Mouse (Mus musculus): ENCODE data around the gene Zfp658.
A peak's percentile ranks its signal among the peaks of the same experiment; 100 is the strongest.

The Zfp658 gene

DNA sequence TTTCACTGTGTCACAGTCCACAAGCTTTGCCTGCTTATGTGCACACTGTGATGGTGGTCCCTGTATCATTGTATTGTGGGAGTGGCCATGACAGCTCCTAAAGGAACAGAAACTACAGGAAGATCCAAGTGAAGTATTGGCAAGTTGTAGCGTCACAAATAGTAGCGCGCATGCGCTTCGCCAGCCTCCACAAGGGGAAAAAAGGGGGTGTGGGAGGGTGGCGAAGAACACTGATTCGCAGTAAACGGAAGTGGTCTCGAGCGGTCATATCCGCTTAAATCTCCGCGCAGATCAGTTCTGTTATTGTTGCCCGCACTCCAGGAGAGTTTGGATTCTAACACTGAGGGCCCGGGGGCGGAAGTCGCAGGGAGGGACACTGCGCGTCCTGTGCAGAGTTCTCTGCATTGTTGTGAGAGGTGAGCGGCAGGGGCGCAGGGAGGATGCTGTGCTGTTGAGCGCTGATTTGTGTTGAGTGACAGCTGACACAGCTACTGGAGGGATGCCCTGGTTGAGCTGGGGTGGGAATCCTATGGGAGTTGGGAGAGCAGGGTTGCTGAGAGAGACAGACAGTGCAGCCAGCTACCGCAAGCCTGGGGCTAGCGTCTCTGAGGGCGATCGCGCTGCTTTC lies at the start of gene Zfp658:
Zfp658 (plus strand) TSS at position 251 of the 628 bp plus-strand sequence.
- DNase-seq, result peak; percentile 88 to 91

DNA sequence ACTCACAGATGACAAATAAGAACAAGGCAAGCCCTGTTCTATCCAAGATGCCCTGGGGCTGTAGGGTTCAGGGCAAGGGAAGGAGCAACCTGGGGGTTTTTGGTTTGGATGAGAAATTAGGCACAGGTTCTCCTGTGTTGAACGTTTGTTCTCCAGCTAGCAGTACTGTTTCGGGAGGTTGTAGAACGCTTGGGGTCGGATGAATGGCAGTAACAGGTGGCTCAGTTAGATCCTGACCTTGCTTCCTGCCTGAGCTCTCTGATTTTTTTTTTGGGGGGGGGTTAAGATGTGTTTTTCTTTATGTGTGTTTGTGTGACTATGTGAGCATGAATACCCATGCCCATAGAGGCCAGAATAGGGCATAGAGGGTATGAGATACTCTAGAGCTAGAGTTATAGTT lies 49.5 kb upstream of the Zfp658 start:
- DNase-seq, result no peak

DNA sequence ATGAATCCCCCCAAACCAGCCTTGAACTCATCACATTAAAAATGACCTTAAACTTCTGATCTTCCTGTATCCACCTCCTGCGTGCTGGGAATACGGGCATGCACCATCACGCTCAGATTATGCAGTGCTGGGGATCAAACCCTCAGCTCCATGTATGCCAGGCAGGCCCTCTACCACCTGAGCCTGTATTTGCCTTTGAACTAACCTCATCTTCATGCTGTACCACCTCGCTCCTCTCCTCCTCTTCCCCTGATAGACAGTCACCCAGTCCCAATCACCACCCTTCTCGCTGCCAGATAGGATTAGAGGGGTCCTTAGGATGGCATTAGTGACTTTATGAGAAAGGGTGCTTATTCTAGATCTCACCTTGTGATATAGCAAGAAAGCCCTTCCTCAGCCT lies 47.0 kb upstream of the Zfp658 start:
- DNase-seq, result no peak

DNA sequence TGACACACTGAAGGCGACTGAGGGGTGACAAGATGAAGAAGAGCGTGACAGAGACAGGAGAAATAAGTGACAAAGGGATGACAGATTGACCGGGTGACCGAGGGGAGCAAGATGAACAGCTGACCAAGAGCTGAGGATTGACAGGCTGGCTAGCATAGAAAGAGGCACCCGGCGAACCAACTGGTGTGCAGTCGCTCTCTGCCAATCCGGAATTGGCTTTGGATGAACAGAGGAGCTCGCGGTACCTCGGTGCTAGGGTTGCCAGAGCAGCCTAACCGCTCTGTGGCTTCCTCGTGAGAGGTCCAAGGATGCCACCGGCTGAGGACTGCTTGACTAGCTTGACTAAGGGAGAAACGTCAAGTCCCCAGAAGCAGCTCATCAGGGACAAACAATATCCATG lies 43.7 kb upstream of the Zfp658 start:
- DNase-seq, result no peak

DNA sequence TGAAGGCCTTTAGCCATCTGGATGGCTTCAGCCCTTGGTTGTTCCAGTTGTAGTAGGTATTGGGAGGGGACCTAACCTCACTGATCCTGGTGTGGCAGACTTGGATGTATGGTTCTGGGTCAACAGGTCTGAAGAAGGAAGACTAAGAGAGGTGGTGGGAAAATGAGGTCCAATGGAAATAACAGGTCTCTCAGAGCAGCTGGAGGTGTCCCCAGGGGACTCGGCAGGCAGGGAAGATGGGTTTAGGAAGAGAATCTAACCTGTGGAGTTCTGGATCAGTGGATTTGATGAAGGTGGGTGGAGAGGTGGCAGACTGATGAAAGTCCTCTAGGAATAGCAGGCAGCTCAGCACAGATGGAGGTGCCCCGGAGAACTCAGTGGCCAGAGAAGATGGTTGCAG lies 39.3 kb upstream of the Zfp658 start:
- DNase-seq, result no peak

DNA sequence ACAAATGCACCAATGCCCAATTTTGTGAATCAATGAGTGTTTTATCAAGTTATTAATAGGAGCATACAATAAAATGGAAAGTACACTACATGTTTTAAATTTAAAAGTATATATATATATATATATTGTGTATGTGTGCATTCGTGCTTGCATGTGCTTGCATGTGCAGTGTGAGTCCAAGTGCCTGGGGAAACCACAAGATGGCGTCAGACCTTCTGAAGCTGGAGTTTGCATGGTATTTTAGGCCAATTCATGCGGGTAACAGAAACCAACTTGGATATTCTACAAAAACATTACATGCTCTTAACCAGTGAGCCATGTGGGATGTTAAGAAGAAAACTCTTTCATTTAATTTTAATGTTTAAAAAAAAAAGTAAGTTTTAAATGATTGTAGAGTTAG lies 36.7 kb upstream of the Zfp658 start:
- DNase-seq, result no peak

DNA sequence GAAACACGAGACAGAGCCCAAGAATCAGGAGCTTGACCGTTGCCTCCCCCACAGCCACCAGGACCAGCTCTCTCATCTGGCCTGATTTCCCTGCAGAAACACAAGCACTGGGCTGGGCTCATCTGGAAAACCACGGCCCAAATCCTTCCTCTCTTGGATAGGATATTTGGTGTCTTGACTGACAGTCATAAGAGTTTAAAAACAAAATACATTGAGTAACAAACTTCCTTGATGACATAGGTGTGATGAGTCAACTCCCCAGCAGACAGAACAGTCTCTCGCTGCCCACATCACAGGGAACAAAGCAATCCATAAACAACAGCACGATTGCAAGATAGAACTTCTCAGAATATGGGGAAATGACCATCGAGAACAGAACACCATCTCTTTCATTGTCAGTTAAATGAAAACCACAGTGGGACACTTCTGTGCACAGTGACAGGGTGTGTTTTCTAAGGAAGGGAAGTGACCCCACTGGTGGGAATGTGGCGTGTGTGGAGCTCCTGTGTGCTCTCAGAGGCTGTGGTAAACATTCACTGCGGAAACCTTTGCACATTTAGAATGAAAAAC lies 31.8 kb upstream of the Zfp658 start:
- no peak for DNase-seq

DNA sequence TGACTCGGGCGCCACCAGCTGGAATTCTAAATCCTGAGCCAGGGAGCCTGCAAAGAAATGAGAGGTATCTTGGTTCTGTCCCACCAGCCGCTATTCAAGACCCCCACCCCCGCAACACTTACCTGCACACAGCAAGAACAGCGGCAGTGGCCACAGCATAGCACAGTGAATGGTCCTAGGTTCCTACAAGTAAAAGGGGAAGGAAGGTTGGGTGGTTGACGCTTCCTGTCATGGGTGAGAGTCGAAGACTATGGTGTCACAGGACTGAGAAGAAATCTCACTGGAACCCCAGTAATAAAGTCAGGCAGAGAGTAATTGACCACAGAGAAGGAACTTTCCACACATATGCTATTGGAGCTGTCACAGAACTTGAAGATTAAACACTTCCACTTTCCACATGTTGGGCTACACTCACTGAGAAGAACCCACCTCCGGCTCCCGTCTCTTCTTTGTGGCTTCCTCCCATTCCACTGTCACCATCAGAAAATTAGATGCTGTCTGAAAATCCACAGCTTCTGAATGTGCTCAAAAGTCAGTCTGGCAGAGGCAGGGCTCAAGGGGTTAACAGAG lies 29.0 kb upstream of the Zfp658 start:
- DNase-seq, result no peak

DNA sequence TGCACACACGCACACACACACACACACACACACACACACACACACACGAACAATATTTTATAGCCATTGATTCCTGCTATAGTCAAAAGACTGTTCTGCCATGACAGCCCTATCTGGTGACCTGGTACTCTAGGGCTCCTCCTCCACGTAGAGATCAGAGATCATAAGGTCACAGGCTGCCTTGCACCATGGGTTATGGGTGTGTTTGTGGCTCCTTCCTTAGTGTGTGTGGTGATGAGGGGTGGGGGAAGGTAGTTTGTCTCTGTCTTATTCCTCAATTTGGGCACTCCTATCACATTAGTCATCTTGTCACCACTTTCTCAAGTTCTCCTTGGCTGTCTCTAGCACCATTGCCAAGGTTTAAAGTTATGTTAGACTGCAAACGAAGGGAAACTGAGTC lies 23.5 kb upstream of the Zfp658 start:
- no peak for DNase-seq

DNA sequence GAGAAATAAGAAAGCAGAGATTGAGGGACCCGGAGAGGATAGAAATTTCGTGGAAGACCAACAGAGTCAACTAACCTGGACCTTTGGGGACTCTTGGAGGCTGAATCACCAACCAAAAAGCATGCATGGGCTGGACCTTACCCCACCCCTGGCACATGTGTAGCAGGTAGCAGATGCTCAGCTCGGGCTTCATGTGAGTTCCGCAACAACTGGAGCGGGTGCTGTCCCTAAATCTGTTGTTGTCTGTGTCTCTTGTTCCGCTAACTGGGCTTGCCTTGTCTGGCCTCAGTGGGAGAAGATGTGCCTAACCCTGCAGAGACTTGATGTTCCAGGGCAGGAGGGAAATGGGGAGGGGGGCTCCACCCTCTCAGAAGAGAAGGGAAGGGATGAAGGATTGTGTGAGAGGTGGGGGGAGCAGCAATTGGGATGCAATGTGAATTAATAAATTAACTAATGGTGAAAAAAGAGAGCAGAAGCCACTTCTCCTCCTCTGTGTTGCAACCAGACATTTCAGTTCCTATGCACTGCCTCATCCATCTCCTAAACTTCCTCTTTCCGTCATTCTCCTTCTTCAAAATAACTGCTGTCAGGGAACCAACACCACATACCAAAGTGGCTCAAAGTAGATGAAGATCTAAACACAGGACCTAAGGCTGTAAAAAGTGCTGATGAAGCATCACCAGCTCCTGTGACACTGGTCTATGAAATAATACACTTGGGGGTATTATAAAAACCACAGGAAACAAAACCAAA lies 17.7 kb upstream of the Zfp658 start, which contains the start of gene Cd33:
Cd33 (minus strand) TSS at position 204 of the 753 bp plus-strand sequence.
- DNase-seq, result no peak

DNA sequence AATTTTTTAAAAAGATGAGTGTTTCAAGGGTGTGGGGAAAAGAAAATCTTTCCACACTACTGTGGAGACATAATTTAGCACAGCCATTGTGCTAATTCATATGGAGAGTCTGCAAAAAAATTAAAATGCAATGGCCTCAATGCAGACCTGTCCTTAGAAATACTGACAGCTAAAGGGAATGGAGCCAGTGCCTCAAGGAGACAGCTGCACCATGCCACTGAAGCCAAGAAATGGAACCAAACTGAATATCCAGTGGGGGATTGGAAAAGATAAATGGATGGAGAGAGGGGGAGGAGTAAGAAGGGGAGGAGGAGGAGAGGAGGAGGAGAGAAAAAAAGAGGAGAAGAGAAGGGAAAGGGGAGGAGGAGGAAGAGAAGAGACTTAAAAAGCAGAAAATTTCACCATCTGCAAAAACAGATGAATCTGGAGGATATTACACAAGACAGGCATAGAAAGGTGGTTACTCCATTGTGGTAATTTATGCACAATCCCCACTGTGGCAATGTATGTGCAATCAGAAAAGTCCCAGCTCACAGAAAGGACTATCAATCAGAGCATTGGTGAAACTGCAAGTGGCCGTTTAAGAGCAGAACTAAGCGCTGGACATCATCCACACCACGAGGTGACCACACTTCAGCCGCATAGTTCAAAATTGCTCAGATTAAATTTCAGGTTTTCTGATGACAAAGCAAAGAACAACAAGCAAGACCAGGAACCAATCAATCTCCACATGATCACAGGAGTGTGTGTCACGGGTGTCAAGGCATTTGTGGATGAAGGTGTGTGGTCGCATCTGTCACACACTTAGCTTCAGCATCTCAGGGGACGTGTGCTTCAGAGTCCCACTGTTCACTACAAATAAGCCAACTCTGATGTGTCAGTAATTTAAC lies 16.2 kb upstream of the Zfp658 start:
- no peak for DNase-seq

DNA sequence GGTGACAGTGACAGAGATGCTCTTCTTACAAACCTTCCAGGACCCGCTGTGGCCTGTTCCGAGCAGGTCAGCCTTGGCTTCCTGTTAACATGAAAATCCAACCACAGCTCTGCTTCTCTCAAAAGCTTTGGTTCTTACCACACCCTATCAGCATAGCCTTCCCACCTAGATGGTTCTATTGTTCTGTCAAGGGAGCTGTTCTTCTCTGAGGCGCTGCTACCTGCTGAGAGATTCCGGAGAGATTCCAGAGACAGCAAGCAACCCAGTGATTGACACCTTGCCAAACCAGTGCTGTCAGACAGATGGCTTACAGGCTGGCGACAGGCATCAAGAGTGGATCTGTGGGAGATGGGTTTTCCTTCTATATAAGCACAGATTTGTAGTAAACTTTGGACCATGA lies 14.4 kb upstream of the Zfp658 start:
- no peak for DNase-seq

DNA sequence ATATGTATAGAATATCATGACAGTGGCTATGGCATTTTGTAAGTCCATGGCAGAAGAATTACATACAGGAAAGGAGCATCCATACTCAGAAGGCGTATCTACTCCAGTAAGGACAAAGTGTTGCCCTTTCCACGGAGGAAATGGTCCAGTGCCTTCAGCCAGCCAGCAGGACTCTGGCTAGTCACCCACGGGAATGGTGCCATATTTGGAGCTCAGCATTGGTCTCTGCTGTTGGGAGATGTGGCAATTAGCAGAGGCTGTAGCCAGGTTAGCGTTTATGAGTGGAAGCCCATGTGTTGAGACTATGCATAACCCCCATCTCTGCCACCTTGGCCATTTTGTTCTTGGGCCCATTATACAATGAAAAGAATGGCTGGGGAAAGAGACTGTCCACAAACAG lies 13.8 kb upstream of the Zfp658 start:
- DNase-seq, result no peak

DNA sequence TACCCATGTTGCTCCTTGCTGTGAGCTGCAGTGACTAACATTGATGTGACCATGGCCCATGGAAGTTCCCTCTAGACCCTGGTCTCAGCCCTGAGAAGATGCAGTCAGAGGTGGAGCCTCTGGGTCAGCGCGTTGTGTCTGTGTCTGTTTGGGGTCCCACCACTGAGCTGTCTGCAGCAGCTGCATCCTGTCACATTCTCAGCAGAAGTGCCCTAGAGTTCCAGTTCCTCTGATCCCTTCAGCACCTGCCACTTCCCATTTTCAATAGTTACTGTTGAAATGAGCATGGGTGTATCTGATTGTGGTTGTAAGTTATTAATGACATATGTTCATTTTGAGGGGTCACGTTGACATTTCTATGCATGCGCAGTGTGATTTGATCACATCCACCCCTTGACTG lies 8.9 kb upstream of the Zfp658 start:
- DNase-seq, result no peak

DNA sequence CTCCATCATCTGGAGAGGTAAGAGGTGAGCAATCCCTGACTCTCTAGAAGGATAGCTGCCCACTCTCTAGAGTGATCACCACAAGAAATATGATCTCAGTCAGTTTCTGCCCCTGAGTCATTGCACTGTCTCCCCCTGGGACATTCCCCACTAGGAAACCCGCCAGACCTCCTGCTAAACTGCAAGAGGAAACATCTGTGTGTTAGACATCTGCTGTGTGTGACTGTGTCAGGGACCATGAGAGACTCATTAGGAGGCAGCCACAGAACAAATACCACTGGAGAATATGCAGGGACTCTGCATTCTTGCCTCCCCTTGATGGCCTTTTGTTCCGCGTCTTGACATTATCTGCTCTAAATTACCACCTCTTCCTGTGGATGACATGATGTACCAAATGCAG lies 7.5 kb upstream of the Zfp658 start:
- DNase-seq, result no peak

DNA sequence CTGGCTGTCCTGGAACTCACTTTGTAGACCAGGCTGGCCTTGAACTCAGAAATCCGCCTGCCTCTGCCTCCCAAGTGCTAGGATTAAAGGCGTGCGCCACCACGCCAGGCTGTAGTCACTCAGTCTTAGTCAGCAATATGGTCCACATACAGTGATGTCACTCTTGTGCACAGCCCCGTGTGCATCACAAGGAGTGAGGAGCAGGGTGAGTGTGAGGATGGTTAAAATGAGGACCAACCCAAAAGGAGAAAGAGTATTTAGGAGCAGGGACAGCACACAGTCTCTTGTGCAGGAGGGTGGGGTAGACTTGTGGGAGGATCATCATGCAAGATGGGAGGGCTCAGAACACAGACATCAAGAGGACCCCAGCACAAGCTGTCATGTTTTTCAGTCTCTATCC lies 6.7 kb upstream of the Zfp658 start:
- no peak for DNase-seq

DNA sequence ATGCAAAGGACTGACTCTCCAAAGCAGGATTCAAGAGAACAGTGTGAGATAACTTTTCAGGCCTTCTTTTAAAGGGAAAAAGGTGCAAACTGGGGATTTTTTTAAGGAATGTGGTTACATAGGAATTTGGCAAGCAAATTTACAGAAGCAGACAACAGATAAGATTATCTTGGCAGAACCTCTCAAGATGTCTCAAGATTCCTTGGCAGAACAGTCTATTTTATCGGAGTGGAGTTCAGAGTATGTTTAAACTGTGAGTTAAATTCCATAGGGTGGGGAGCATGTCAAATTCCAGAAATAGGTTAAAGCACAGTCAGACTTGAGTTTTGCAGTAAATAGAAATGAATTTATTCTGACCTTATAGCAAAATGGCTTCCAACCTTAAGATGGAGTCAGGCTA lies 5.2 kb upstream of the Zfp658 start:
- no peak for DNase-seq

DNA sequence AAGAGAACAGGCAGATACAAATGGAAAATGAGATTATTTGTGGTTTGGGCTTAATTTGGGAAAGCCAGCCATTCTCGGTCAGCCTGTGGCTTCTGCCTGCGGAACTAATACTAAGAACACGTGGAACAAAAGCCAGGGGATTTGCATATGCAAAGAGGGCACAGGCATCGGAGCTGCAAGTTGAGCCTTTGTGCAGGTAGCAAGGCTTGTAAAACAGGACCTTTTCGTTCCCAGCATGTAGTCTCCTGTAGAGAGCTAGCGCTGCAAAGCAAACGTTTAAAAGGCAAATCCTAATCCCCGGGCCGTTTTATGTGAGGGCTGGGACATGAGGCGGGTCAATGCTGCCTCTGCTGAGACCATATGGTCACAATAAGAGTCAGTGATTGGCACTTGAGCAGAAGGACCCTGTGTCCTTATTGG lies 605 bp downstream of the Zfp658 start:
- peak in 1 of 2 experiments; percentile 31 for DNase-seq

DNA sequence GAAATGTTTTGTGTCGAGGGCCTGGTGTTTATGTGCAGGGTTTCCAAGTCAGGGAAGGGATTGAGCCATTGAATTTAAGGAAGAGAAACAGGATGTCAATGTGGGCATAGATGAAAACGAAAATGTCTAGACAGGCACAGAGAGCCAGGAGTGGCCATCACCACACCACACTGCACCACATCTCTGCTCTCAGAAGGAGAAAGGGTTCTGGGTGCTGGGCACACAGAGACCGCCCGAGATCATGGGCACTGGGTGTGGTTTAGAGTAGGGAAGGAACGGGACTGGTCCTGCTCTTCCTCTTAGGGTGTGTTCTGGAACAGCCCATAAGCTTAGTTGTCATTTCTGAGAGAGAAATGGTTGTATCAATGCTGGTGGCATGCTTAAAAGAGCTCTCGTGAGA lies 1.2 kb downstream of the Zfp658 start:
- no peak for DNase-seq

DNA sequence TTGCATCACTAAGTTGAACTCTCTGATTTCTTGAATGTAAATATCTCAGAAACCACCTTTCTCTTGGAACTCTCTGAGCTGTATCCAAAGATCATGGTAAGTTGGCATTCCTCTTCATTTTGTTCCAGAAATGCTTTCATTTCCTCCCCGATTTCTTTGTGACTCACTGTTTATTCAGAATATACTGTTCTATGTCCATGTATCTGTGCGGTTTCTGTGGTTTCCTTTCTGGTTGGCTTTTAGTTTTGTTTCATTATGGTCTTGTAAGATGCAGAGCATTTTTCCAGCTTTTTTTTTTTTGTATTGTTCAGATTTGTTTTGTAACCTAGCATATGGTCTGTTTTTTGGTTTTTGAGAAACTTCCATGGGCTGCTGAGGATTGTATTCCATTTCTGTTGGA lies 9.2 kb downstream of the Zfp658 start:
- DNase-seq, result no peak

DNA sequence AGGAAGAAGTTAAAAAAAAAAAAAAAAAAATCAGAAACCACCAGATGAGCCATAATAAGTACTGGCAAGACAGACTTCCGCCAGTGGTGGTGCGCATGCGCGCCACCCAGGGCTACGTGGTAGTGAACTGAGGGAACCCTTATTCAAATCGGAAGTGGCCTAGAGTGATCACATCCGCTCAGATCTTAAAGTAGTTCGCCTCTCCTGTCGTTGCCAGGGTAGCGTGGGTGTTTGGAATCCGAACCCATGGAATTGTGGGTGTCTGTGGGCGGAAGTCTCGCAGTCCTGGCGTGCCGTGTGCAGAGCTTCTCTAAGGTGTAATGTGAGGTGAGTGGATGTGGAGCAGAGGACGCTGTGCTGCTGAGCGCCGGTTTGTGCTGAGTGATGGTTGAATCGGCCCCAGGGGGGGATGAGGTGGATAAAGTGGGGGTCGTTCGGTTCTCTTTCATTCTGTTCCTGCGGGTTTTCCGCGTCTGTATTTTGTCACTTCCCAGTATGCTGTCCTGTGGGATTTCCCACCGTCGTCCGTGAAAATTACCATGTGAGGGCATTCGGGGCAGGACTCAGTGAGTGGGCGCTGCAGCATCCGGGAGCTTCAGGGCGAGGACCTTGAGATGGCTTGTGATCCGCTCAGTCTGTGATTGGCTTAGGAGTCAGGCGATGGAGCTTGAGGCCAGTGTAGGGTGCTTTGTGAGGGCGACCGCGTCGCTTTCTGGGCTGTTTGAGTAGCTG lies 17.6 kb downstream of the Zfp658 start, which contains the start of gene Zfp719:
Zfp719 (plus strand) TSS at position 171 of the 732 bp plus-strand sequence.
- peak; percentile 94 to 96 for DNase-seq

DNA sequence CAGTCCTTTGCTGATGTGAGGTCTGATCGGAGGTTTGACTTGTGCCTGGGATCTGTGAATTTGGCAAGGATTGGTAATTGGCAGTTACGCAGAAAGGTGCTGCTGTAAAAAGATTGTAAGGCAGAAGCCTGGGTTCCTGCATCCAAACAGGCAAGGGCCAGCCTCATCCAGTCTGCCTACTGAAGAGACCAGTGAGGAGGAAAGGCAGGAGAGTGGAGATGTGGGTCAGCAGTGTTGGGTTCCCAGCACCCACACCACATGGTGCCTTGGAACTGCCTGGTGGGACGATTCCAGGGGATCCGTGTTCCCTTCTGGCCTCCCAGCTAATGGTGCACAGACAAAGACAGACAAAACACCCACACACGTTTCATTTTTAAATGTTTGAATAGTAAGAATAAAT lies 18.5 kb downstream of the Zfp658 start:
- DNase-seq, result no peak
